Mouse (Mus musculus): ENCODE data around the gene Olfr204. TPM values are rescaled to one million over a fixed set of nuclear protein-coding genes. Genes with fewer than 3 reads are reported as not detected.
"Not testable (repeated sequence)": the region's sequence is repeated elsewhere in the genome, so short reads cannot be mapped to it uniquely, and the experiment has no call there.

The Olfr204 gene
- polyA plus RNA-seq (2014; fragmentation: Nextera tagmentation; extraction: Ambion mirVana): not detected in 2 replicates

- Histone ChIP-seq H3K4me2 (ENCODE audit: low read depth, low read length) (no peak within 1 kb of the TSS), H3K27ac (replicated peaks; ENCODE audit: low read depth, low read length) (no peak within 1 kb of the TSS), H3K4me3 (ENCODE audit: low read depth, low read length) (no peak within 1 kb of the TSS), H3K27me3 (replicated peaks; ENCODE audit: control insufficient read depth, insufficient read depth, low read length) (no peaks in the 10 kb centered on the region), H3K36me3 (ENCODE audit: control insufficient read depth, insufficient read depth, low read length) (no peaks in the 10 kb centered on the region), H3K4me1 (ENCODE audit: control insufficient read depth, insufficient read depth, low read length) (no peaks in the 10 kb centered on the region), H3K9me3 (ENCODE audit: control insufficient read depth, low read length) (no peaks in the 10 kb centered on the region), H3K9ac (ENCODE audit: low read depth, low read length) (no peak within 1 kb of the TSS)
- no peak for DNase-seq (ENCODE audit: low spot score)
- ATAC-seq (ENCODE audit: low read depth): no peak
Measured at GRCm38 (mm10) chr16:59318148-59318547, at the start of gene Olfr204. Olfr204 (minus strand) TSS chr16:59318248.

DNA sequence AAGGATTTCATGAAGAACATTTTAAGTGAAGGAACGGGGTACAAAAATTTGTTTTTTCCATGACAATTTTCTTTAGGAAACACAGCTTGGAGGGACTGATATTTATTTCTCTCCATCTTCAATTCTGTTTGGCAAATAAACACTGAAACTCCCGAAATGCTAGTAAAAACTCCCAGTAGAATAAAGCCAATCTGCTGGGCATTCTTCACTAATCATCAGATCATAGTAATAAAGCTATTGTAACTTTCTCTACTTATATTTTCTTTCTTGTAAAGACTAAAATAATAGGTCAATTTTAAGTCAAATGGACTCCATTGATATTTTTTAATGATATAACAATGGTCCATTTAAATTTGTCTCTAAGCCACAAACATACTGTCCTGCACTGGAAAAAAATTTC is 45.8 kb upstream of the Olfr204 start, which contains the start of gene Olfr209:
Gene Olfr209 (minus strand): TSS at position 101 of the 400 bp plus-strand sequence.
- Histone ChIP-seq H3K4me1 (ENCODE audit: control insufficient read depth, insufficient read depth, low read length) (no peaks in the 10 kb centered on the region), H3K4me3 (ENCODE audit: low read depth, low read length) (no peak within 1 kb of the TSS), H3K27ac (replicated peaks; ENCODE audit: low read depth, low read length) (no peak within 1 kb of the TSS), H3K27me3 (replicated peaks; ENCODE audit: control insufficient read depth, insufficient read depth, low read length) (no peaks in the 10 kb centered on the region), H3K9me3 (ENCODE audit: control insufficient read depth, low read length) (no peaks in the 10 kb centered on the region), H3K36me3 (ENCODE audit: control insufficient read depth, insufficient read depth, low read length) (no peaks in the 10 kb centered on the region), H3K4me2 (ENCODE audit: low read depth, low read length) (no peak within 1 kb of the TSS), H3K9ac (ENCODE audit: low read depth, low read length) (no peak within 1 kb of the TSS)
- DNase-seq (ENCODE audit: low spot score): no peak
- no peak for ATAC-seq (ENCODE audit: low read depth)
- 74% methylated on average over 2 of the region's 2 CpGs for WGBS

- Histone ChIP-seq H3K4me2 (ENCODE audit: low read depth, low read length) (no peak within 1 kb of the TSS), H3K9me3 (ENCODE audit: control insufficient read depth, low read length) (no peaks in the 10 kb centered on the region), H3K9ac (ENCODE audit: low read depth, low read length) (no peak within 1 kb of the TSS), H3K4me1 (ENCODE audit: control insufficient read depth, insufficient read depth, low read length) (no peaks in the 10 kb centered on the region), H3K27me3 (replicated peaks; ENCODE audit: control insufficient read depth, insufficient read depth, low read length) (no peaks in the 10 kb centered on the region), H3K27ac (replicated peaks; ENCODE audit: low read depth, low read length) (no peak within 1 kb of the TSS), H3K4me3 (ENCODE audit: low read depth, low read length) (no peak within 1 kb of the TSS), H3K36me3 (ENCODE audit: control insufficient read depth, insufficient read depth, low read length) (no peaks in the 10 kb centered on the region)
- DNase-seq (ENCODE audit: low spot score) (no peak), ATAC-seq (ENCODE audit: low read depth) (no peak)
- WGBS: 79% methylated on average over 1 of the region's 1 CpGs
Measured at GRCm38 (mm10) chr16:59349146-59349545, 31.1 kb upstream of the Olfr204 start, which contains the start of gene Olfr206. Olfr206 (minus strand) TSS chr16:59349246.

- Histone ChIP-seq H3K9me3 (ENCODE audit: control insufficient read depth, low read length) (no peaks in the 10 kb centered on the region), H3K4me1 (ENCODE audit: control insufficient read depth, insufficient read depth, low read length) (no peaks in the 10 kb centered on the region), H3K4me3 (ENCODE audit: low read depth, low read length) (no peak within 1 kb of the TSS)
Measured at GRCm38 (mm10) chr16:59331038-59331437, 13.0 kb upstream of the Olfr204 start, which contains the start of gene Olfr205. Olfr205 (minus strand) TSS chr16:59331138.

DNA sequence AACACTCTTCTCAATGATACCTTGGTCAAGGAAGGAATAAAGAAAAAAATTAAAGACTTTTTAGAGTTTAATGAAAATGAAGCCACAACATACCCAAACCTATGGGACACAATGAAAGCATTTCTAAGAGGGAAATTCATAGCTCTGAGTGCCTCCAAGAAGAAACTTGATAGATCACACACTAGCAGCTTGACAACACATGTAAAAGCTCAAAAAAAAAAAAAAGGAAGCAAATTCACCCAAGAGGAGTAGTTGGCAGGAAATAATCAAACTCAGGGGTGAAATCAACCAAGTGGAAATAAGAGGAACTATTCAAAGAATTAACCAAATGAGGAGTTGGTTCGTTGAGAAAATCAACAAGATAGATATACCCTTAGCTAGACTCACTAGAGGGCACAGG is 5.2 kb upstream of the Olfr204 start:
- H3K4me1 ChIP-seq (ENCODE audit: control insufficient read depth, insufficient read depth, low read length); H3K36me3 ChIP-seq (ENCODE audit: control insufficient read depth, insufficient read depth, low read length); H3K27ac ChIP-seq (replicated peaks; ENCODE audit: low read depth, low read length); H3K27me3 ChIP-seq (replicated peaks; ENCODE audit: control insufficient read depth, insufficient read depth, low read length); H3K4me2 ChIP-seq (ENCODE audit: low read depth, low read length); DNase-seq (ENCODE audit: low spot score); H3K4me3 ChIP-seq (ENCODE audit: low read depth, low read length); ATAC-seq (ENCODE audit: low read depth); H3K9ac ChIP-seq (ENCODE audit: low read depth, low read length); H3K9me3 ChIP-seq (ENCODE audit: control insufficient read depth, low read length): not testable (repeated sequence)
- 61% methylated on average over 1 of the region's 1 CpGs for WGBS

More at GRCm38 (mm10) chr16:59331038-59331437, 13.0 kb upstream of the Olfr204 start, which contains the start of gene Olfr205:
- Histone ChIP-seq H3K36me3 (ENCODE audit: control insufficient read depth, insufficient read depth, low read length) (no peaks in the 10 kb centered on the region), H3K27ac (replicated peaks; ENCODE audit: low read depth, low read length) (no peak within 1 kb of the TSS), H3K9ac (ENCODE audit: low read depth, low read length) (no peak within 1 kb of the TSS), H3K27me3 (replicated peaks; ENCODE audit: control insufficient read depth, insufficient read depth, low read length) (no peaks in the 10 kb centered on the region), H3K4me2 (ENCODE audit: low read depth, low read length) (no peak within 1 kb of the TSS)
- ATAC-seq (ENCODE audit: low read depth): no peak
- DNase-seq (ENCODE audit: low spot score): no peak

GRCm38 (mm10) chr16:59298581-59298980 is 19.5 kb downstream of the Olfr204 start, which contains the start of gene Olfr203:
Olfr203 (plus strand) TSS chr16:59298881.
- no peaks in the 10 kb centered on the region for H3K9me3 ChIP-seq (ENCODE audit: control insufficient read depth, low read length)
- WGBS: 78% methylated on average over 2 of the region's 2 CpGs
- no peaks in the 10 kb centered on the region for H3K4me1 ChIP-seq (ENCODE audit: control insufficient read depth, insufficient read depth, low read length)
- H3K4me3 ChIP-seq (ENCODE audit: low read depth, low read length): no peak within 1 kb of the TSS
- ATAC-seq (ENCODE audit: low read depth) (no peak), DNase-seq (ENCODE audit: low spot score) (no peak)
- no peaks in the 10 kb centered on the region for H3K27me3 ChIP-seq (replicated peaks; ENCODE audit: control insufficient read depth, insufficient read depth, low read length)
- H3K9ac ChIP-seq (ENCODE audit: low read depth, low read length): no peak within 1 kb of the TSS
- H3K36me3 ChIP-seq (ENCODE audit: control insufficient read depth, insufficient read depth, low read length): no peaks in the 10 kb centered on the region
- H3K4me2 ChIP-seq (ENCODE audit: low read depth, low read length): no peak within 1 kb of the TSS
- no peak within 1 kb of the TSS for H3K27ac ChIP-seq (replicated peaks; ENCODE audit: low read depth, low read length)

DNA sequence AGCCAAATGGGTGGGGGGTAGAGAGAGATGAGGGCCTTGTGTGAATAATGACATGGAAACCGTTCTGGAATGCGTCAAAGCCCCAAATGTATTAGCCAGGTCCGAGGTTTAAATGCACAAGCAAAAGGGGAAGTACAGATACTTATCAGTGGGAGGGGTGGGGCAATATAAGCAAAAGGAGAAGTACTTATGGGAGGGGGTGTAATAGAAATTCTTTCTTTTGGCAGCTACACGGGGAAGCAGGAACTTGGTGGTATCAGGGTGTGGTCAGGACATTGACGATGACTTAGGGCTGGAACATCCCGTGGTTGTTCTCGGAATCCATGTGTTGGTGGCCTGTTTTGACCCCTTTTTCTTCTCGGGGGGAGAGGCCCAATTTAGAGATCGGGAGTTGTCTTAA is 30.5 kb downstream of the Olfr204 start:
- not testable (repeated sequence) for H3K9me3 ChIP-seq (ENCODE audit: control insufficient read depth, low read length); DNase-seq (ENCODE audit: low spot score); ATAC-seq (ENCODE audit: low read depth); H3K36me3 ChIP-seq (ENCODE audit: control insufficient read depth, insufficient read depth, low read length); H3K27ac ChIP-seq (replicated peaks; ENCODE audit: low read depth, low read length); H3K9ac ChIP-seq (ENCODE audit: low read depth, low read length); H3K27me3 ChIP-seq (replicated peaks; ENCODE audit: control insufficient read depth, insufficient read depth, low read length); H3K4me2 ChIP-seq (ENCODE audit: low read depth, low read length); H3K4me3 ChIP-seq (ENCODE audit: low read depth, low read length); H3K4me1 ChIP-seq (ENCODE audit: control insufficient read depth, insufficient read depth, low read length)
- 79% methylated on average over 9 of the region's 9 CpGs for WGBS

DNA sequence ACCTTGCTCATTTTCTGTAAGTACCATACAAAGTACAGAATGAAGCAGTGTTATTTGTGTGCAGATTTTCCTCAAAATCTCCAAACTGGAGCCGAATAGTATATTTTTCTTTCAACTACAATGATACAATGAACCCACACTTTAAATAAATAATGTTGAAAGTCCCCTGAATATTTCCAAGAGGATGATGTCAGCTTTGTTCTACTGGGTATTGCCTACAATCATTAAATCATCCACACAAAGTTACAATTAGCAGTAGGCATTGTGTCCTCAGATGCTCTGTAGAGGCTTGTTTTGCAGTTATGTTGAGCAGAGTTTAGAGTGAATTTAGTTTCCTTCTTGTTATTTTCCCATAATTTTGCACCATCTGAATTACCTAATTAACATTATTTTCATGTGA is 31.4 kb downstream of the Olfr204 start, which contains the start of gene Olfr202:
Gene Olfr202 (minus strand): TSS at position 101 of the 400 bp plus-strand sequence.
- ATAC-seq (ENCODE audit: low read depth) (no peak), DNase-seq (ENCODE audit: low spot score) (no peak)
- Histone ChIP-seq H3K36me3 (ENCODE audit: control insufficient read depth, insufficient read depth, low read length) (no peaks in the 10 kb centered on the region), H3K9me3 (ENCODE audit: control insufficient read depth, low read length) (no peaks in the 10 kb centered on the region), H3K27me3 (replicated peaks; ENCODE audit: control insufficient read depth, insufficient read depth, low read length) (no peaks in the 10 kb centered on the region), H3K9ac (ENCODE audit: low read depth, low read length) (no peak within 1 kb of the TSS), H3K4me3 (ENCODE audit: low read depth, low read length) (no peak within 1 kb of the TSS), H3K4me2 (ENCODE audit: low read depth, low read length) (no peak within 1 kb of the TSS), H3K4me1 (ENCODE audit: control insufficient read depth, insufficient read depth, low read length) (no peaks in the 10 kb centered on the region), H3K27ac (replicated peaks; ENCODE audit: low read depth, low read length) (no peak within 1 kb of the TSS)
- WGBS: 79% methylated on average over 1 of the region's 1 CpGs

DNA sequence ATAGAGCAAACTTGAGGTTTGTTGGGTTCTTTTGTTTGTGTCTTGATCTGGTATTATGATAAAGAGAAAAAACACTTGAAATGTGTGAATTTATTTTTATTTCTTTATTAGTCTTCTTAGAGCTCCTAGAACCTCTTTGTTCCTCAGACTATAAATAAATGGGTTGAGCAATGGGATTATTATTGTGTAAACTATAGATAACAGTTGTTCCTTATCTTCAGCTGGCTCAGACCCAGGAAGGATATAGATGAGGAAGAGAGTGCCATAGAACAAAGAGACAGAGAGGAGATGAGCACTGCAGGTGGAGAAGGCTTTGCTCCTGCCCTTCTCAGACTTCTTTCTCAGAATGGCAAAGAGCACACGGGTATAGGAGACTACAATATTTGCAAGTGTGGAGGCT is 34.6 kb downstream of the Olfr204 start:
- Histone ChIP-seq H3K9me3 (ENCODE audit: control insufficient read depth, low read length) (no peaks in the 10 kb centered on the region), H3K27me3 (replicated peaks; ENCODE audit: control insufficient read depth, insufficient read depth, low read length) (no peaks in the 10 kb centered on the region), H3K9ac (ENCODE audit: low read depth, low read length) (no peak overlapping the region), H3K4me2 (ENCODE audit: low read depth, low read length) (no peak overlapping the region), H3K36me3 (ENCODE audit: control insufficient read depth, insufficient read depth, low read length) (no peaks in the 10 kb centered on the region), H3K4me1 (ENCODE audit: control insufficient read depth, insufficient read depth, low read length) (no peaks in the 10 kb centered on the region), H3K27ac (replicated peaks; ENCODE audit: low read depth, low read length) (no peak overlapping the region), H3K4me3 (ENCODE audit: low read depth, low read length) (no peak overlapping the region)
- 67% methylated on average over 1 of the region's 1 CpGs for WGBS
- ATAC-seq (ENCODE audit: low read depth): no peak
- no peak for DNase-seq (ENCODE audit: low spot score)

Data from embryonic facial prominence, embryonic 14.5 days (tissue).